Mouse (Mus musculus): ENCODE measurements around the gene Apela. TPM values are rescaled to one million over a fixed set of nuclear protein-coding genes. Genes with fewer than 3 reads are reported as not detected.

Apela gene
- total RNA-seq (2023): not detected

DNA sequence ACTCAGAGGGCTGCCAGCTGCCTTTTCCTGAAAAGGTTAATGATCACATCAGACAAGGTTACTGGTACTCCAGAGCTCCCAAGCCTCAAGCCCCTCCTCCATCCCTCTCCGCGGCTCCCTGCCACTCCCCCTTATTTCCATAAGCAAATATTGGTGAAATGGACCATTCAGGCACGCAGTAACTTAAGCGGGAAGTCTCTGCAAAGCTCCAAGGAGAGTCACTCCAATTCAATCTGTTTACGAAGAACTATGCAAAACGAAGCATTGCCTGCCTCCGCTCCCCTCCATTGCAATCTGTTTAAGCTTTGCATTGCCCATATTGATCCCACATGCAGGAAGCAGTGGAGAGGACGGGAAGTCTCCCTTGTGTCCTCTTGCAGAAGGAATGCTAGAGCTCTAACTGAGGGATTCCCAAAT lies at the start of gene Apela:
Gene Apela (minus strand): TSS at position 220 of the 417 bp plus-strand sequence.

GRCm38 (mm10) chr8:65074733-65075132 lies 37.6 kb upstream of the Apela start, which contains the start of gene Gm10663:
TSS of gene Gm10663 (plus strand) at chr8:65075033.

GRCm38 (mm10) chr8:65018423-65018822 lies 18.7 kb downstream of the Apela start, which contains the start of the genes Trim61 and Trim60:
TSS of gene Trim61 (minus strand) at chr8:65018523.
TSS of gene Trim60 (minus strand) at chr8:65018584.

GRCm38 (mm10) chr8:64987731-64988130 lies 49.4 kb downstream of the Apela start, which contains the start of gene Trim75:
TSS of gene Trim75 (minus strand) at chr8:64987831.

Other genes starting within 250 kb of the Apela start
- gene Klhl2, start 187.3 kb downstream of the Apela start, total RNA-seq (2023): 10 to 100 TPM; 39.8 to 45.3 TPM
- gene Tmem192, start 90.2 kb downstream of the Apela start, total RNA-seq (2023): 10 to 100 TPM; 28.9 to 33.4 TPM
- gene Trim75, start 49.5 kb downstream of the Apela start, total RNA-seq (2023): not detected
- gene Trim61, start 18.8 kb downstream of the Apela start, total RNA-seq (2023): not detected
- not detected for gene Trim60, start 18.8 kb downstream of the Apela start, total RNA-seq (2023)
- not detected for gene Gm10663, start 37.7 kb upstream of the Apela start, total RNA-seq (2023)
- not detected for gene BC030870, start 92.2 kb upstream of the Apela start, total RNA-seq (2023)